Mouse (Mus musculus) kidney, adult 2 months (tissue): ENCODE data around the gene Sema5b.

Experiments
- CTCF ChIP-seq: fragments of 200-500 bp; conservative IDR thresholded peaks from 2 replicates; pipeline ENCODE4 v1.5.1; 2011; ENCODE audit warnings: low read depth, mild to moderate bottlenecking, control low read depth, low read length, moderate library complexity, mixed read lengths; ENCODE audit not compliant: insufficient read depth, insufficient read length
- POLR2A ChIP-seq: fragments of 200-500 bp; IDR thresholded peaks from one replicate; pipeline ENCODE4 v1.6.1; 2011; ENCODE audit warnings: low read depth, low read length, control low read depth

DNA sequence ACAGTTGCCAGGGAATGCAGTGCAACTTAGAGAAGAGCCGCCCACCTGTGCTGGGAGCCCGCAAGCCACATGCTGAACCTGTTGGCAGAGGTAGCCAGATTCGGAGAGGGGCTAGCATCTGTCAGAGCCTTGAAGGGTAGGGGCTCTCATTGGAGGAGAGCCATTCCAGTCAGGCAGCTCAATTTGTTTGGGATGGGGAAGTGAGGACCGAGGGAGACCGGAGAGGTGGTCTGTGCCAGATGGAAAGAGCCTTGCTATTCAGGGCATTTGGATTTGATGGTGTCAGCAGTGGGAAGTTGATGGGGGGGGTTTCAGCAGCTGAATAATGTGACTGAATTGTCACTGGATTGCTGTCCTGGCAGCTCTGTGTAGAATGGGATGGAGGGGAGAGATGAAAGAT lies 57.9 kb downstream of the Sema5b start:
- TF ChIP-seq CTCF (no peak), POLR2A (no peak)
